Mouse (Mus musculus): ENCODE measurements at regions not wholly inside any gene's neighbourhood (a gene's known extent, or its start where the extent isn't known, plus 50 kb on each side); places are given as distances from the start of the nearest gene placed in this dataset.

GRCm38 (mm10) chr4:71663397-71663796, 94.4 kb downstream of the Gm11232 start:
- no peak for TF ChIP-seq GATA1 (IDR thresholded peaks at IDR 0.05; ENCODE audit: low read length)

- TF ChIP-seq GATA1 (IDR thresholded peaks at IDR 0.05; ENCODE audit: low read length): no peak
These were observed 117.2 kb downstream of the Gm11232 start for GRCm38 (mm10) chr4:71640521-71640920.

- TF ChIP-seq GATA1 (IDR thresholded peaks at IDR 0.05; ENCODE audit: low read length): no peak
These were observed 130.7 kb downstream of the Gm11232 start for GRCm38 (mm10) chr4:71627088-71627487.

GRCm38 (mm10) chr4:71626626-71627025, 131.1 kb downstream of the Gm11232 start:
- TF ChIP-seq GATA1 (IDR thresholded peaks at IDR 0.05; ENCODE audit: low read length): no peak

- TF ChIP-seq GATA1 (IDR thresholded peaks at IDR 0.05; ENCODE audit: low read length): no peak
These were observed 133.0 kb downstream of the Gm11232 start for GRCm38 (mm10) chr4:71624771-71625170.

GRCm38 (mm10) chr4:71613720-71614119, 144.0 kb downstream of the Gm11232 start:
- no peak for TF ChIP-seq GATA1 (IDR thresholded peaks at IDR 0.05; ENCODE audit: low read length)

GRCm38 (mm10) chr4:71585880-71586279, 171.9 kb downstream of the Gm11232 start:
- no peak for TF ChIP-seq GATA1 (IDR thresholded peaks at IDR 0.05; ENCODE audit: low read length)

GRCm38 (mm10) chr4:71560656-71561055, 197.1 kb downstream of the Gm11232 start:
- no peak for TF ChIP-seq GATA1 (IDR thresholded peaks at IDR 0.05; ENCODE audit: low read length)

GRCm38 (mm10) chr4:71539200-71539599, 218.6 kb downstream of the Gm11232 start:
- TF ChIP-seq GATA1 (IDR thresholded peaks at IDR 0.05; ENCODE audit: low read length): no peak

- no peak for TF ChIP-seq GATA1 (IDR thresholded peaks at IDR 0.05; ENCODE audit: low read length)
These were observed 219.8 kb downstream of the Gm11232 start for GRCm38 (mm10) chr4:71537971-71538370.

GRCm38 (mm10) chr4:71524255-71524970, 233.4 kb downstream of the Gm11232 start:
- TF ChIP-seq GATA1 (IDR thresholded peaks at IDR 0.05; ENCODE audit: low read length): no peak

GRCm38 (mm10) chr4:71520751-71521150, 237.0 kb downstream of the Gm11232 start:
- TF ChIP-seq GATA1 (IDR thresholded peaks at IDR 0.05; ENCODE audit: low read length): no peak

GRCm38 (mm10) chr4:71517921-71518404, 239.8 kb downstream of the Gm11232 start:
- TF ChIP-seq GATA1 (IDR thresholded peaks at IDR 0.05; ENCODE audit: low read length): no peak

- TF ChIP-seq GATA1 (IDR thresholded peaks at IDR 0.05; ENCODE audit: low read length): no peak
These were observed 250.9 kb downstream of the Gm11232 start for GRCm38 (mm10) chr4:71506911-71507310.

- TF ChIP-seq GATA1 (IDR thresholded peaks at IDR 0.05; ENCODE audit: low read length): no peak
These were observed 268.0 kb downstream of the Gm11232 start for GRCm38 (mm10) chr4:71489788-71490187.

- no peak for TF ChIP-seq GATA1 (IDR thresholded peaks at IDR 0.05; ENCODE audit: low read length)
These were observed 269.1 kb downstream of the Gm11232 start for GRCm38 (mm10) chr4:71488663-71489161.

- TF ChIP-seq GATA1 (IDR thresholded peaks at IDR 0.05; ENCODE audit: low read length): no peak
These were observed 269.7 kb downstream of the Gm11232 start for GRCm38 (mm10) chr4:71488059-71488458.

Measured in G1E-ER4 (cell line).